Mouse (Mus musculus) layer of hippocampus, adult 18-20 months (tissue): ENCODE results near the gene Nkd2. TPM values are rescaled to one million over a fixed set of nuclear protein-coding genes. Genes with fewer than 3 reads are reported as not detected.

Experiments
- DNase-seq, 2 experiments: peaks; one replicate each; pipeline ENCODE4 v3.0.0; 2022; ENCODE audit warnings: low spot score in 2 of 2
- long read RNA-seq: library from polyadenylated mRNA; stranded (forward); transcript quantifications from one replicate; pipeline ENCODE4 v2.0.0, GENCODE M21; 2021
- total RNA-seq, 2 experiments: library from RNA; stranded (reverse); gene quantifications; 2 replicates each; pipeline ENCODE4 v1.2.3; 2021

Gene Nkd2
- total RNA-seq: 1 to 10 TPM; 7.4 to 8.5 TPM
- long read RNA-seq, full-length matches to known transcripts: 15 of 19 reads
- long read RNA-seq, partial matches to known transcripts: 1 of 19 reads
- long read RNA-seq, other reads (novel, unspliced or antisense): 3 of 19 reads

GRCm38 (mm10) chr13:73847465-73847836, at the start of gene Nkd2:
TSS of gene Nkd2 (minus strand) at chr13:73847631.
- DNase-seq: peak; percentile 42 to 78

DNA sequence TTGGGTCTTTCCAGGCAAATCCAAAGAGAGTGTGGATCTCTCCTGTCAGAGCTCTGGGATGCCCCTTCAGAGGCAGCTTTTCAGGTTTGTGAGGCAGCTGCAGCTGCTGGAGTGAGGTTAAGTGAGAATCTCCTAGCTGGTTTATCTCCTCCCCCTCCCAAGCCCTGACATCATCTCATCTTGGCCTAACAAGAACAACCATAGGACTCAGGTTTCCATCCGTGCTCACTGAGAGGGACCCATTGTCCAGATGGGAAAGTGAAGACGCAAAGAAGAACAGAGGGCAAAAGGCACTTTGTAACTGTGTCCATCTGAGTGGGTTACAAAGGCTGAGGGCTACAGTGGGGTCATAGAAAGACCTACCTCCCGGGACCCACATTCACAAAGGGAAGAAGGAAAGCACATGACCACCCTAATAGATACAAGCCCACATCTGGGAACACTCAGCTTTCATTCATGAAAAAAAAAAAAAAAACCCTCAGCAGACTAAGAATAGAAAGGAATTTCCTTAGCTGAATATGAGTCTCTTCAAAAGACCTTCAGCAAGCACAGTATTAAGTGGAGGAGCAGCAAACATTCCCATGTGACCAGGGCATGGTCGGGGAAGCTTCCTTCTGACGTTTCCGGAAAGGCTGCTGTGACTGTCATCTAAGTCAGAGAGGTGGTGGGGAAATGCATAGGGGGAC, 45.2 kb upstream of the Nkd2 start:
- no peak for DNase-seq

DNA sequence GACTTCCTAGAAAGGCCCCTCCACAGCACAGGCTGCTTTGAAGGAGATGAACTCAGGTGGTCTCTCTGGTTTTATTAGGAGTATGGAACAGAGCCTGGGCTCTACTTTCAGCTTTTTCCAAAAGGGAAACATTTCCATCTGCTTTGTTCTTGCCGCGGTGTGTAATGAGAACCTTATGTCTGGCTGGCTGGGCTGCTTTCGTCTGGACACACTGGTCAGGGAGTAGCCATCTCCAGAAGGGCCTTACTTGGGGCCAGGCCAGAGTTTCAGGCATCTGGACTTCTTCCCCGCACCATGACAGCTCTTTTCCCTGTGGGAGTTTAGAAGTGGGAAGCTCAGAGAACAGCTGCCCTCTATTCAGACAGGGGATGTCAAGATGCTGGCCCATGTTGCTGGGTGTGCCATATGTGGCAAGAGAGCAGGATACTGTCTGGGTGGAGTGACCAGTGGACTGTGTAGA, 40.0 kb upstream of the Nkd2 start:
- no peak for DNase-seq

- no peak for DNase-seq
Observed at GRCm38 (mm10) chr13:73886601-73887000, 39.2 kb upstream of the Nkd2 start.

DNA sequence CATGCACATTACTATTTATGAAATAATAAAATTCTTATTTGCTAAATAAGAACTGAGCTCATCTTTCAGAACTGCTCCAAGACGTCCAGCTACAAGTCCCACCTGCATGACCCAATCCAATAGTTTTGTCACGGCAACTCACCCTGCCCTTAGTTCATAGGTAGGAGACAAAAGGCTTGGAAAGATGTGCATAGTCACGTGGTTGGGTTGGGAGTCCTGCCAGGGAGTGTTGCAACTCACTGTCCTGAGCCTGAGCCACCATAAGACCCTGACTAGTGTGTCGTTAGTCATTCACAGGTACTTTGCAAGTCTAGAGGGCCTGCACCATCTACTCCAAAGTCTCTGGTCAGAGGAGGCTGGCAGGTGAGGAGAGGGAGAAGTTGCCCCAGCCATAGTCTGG, 38.6 kb upstream of the Nkd2 start:
- DNase-seq: no peak

DNA sequence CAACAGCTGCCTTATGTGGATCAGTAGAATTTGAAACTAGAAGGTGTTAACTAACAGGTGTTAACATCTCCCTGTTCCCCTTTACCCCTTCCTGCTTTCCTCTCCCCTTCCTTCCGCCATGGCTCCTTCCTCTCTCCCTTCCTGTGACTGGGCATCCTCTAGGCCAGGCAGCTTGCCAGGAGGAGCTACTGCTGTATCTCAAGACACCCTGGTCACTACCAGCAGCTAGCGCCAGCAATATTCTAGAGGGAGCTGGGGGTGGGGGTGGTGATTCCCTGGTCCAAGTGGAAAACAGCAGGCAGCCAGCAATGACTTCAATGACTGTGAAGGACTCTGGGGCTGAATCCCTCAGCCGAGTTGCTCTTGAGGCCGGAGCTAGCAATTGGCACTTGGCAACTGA, 38.2 kb upstream of the Nkd2 start:
- DNase-seq: no peak

GRCm38 (mm10) chr13:73881347-73881746, 33.9 kb upstream of the Nkd2 start:
- DNase-seq: no peak

DNA sequence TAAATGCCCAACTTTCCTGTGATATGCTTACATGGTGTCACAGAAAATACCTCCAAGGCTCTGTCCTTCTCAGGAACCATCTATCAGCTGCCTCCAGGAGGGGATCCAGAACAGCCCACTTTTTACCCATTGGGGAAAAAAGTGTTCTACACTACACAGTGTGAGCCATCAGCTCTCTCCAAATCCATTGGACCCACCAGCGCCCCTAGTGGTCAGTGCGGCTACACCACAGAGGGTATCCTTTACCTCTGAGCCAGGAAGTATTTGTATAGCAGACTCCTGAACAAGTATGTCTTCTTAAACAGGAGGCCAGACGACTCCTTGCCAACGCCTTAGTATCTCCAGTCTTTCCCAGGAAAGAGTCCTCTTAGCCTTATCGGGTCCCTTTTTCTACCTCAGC, 32.4 kb upstream of the Nkd2 start:
- DNase-seq: peak in 1 of 2 experiments; percentile 33

DNA sequence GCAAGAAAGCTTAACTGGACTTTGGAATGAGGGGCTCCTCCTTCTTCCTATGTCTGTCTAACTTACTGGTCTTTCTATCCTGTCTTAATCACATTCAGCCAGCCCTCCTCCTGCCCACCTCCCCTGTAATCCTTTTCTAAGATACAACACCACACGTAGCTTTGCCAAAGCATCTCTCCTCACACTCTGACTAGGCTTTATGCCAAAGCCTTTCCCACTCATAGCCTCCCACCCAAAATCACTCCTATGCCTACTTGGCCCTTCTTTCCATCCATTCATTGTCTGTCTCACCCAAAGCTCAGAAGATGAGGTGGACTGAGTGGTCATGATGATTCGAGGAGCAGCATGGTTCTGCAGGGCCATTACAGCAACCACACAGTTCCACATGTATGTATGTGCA, 24.7 kb upstream of the Nkd2 start:
- no peak for DNase-seq

DNA sequence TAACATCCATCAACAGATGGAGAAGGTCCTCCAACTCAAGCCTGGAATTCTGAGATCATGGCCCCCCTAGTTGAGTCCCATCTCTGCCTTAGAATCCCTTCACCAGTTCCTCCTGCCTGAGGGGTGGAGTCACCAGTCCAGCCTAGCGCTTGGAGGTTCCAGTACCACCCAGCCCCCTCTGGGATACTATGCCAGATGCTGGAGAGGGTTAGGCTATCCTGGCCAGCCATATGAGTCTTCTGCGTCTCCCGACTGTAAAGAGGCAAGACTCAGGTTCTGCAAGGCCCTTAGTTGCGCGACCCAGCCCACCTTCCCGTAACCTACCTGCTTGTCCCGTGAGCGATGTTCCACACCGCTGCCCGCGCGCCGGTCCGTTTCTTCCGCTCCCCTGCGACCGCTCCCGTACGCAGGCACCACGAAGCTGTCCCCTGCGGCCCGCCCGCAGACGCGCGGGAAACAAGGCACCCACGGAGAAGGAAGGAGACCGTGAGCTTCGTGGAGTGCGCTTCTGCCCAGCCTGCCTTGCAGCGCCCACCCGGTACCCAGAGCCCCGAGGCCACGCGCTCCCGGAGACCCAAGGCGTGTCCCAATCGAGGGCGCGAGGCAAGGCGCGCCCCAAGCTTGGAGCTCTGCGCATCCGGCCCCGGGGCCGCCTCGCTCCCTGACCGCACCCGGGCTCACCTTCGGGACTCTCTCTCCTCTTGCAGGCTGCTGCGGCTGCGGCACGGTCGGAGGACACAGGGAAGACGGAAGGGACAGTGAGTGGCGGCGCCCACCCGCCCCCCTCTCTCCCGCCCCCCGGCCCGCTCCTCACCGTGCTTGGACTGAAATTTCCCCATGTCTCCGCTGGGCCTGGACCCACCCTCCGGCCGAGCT, 604 bp downstream of the Nkd2 start:
- DNase-seq: no peak

DNA sequence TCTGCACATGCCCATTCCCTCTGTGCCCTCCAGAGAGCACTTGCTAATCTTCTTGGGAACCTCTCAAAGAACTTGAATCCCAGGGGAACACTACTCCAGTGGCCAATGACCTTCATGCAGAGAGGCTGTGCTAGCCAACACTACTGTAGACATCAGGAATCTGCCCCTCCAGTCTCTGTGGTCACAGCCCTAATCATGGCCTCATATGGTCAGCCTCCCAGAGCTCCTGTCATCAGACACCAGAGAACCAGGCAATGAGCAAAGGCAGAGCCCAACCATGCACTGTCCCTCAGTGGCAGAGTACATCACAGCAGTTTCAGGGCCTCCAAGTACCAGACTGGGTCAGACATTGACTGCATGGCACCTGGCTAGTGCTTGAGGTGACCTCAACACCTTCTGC, 4.7 kb downstream of the Nkd2 start:
- DNase-seq: no peak

DNA sequence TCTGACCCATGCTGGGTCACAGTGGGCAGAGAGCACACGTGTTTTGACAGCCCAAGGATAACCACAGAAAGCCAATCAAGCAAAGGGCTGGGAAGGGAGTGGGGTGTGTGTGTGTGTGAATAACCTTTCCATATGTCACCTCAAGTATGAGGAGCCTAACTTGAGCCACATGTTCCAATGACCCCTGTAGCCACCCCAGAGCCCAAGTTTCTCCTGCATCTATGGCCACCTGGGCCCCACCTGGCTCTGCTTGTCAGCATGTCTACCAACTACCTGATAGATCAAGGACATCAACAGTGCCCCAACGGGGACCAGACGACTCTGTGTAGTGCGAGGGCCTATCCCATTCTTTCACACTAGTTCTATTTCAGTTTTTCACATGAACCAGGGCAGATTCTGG, 7.7 kb downstream of the Nkd2 start:
- DNase-seq: no peak

DNA sequence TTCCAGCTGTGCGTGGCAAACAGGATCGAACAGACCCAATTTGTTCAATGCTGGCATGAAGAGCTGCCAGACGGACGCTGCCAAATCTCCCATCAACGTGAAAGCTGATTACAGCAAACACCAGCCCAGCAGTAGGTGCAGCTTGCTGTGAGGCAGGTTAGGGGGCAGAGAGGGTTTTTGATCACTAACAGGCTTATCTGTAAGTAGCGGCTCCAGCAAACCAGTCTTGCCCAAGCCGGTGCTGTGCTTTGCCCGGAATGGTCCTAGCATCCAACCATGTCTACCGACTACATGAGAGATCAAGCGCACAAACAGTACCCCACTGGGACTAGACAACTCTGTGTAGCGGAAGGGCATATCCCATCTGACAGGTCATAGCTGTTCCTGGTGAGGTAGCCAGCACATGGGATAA, 8.3 kb downstream of the Nkd2 start:
- DNase-seq: no peak

GRCm38 (mm10) chr13:73837708-73838107, 9.7 kb downstream of the Nkd2 start:
- no peak for DNase-seq

GRCm38 (mm10) chr13:73836491-73836890, 10.9 kb downstream of the Nkd2 start:
- no peak for DNase-seq

- DNase-seq: no peak
Observed at GRCm38 (mm10) chr13:73835791-73836190, 11.6 kb downstream of the Nkd2 start.

DNA sequence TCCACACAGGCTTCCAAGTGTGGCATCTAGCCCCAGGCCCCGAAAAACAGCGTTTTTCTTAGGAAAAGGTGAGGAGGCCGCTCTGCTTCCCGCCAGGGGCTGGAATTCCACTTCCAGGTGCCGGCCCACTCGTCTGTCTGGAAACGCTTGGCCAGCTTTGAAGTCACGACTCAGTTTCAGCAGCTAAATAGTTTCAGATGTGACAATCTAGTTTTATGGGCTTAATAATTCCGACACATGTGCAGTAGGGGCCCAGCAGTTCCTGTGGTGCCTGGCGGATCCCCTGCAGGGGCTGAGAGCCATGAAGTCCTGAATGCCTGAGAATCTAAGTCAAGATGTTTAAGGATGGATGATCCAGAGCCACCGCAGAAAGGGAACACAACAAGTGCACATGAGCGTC, 13.6 kb downstream of the Nkd2 start:
- no peak for DNase-seq

DNA sequence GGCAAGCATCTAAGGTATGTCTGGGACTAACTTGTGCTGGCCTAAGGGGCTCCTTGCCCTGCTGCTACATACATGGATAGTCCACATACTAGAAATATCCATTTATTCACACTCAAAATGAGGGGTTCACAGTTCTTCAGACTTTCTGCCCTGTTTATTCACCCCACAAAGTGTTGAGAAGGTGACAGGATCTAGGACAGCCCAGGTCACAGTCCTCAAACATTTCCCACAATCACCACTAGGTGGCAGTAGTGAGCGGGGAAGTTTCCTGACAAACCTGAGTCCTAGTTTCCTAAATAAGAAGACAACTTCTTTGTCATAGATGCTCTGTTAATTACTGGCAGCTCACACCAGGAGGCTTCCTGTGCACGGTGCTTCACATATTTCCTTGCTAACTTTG, 15.9 kb downstream of the Nkd2 start:
- peak in 1 of 2 experiments; percentile 53 for DNase-seq

GRCm38 (mm10) chr13:73827243-73827642, 20.2 kb downstream of the Nkd2 start:
- DNase-seq: no peak

- no peak for DNase-seq
Observed at GRCm38 (mm10) chr13:73823711-73824110, 23.7 kb downstream of the Nkd2 start.

- peak; percentile 22 to 64 for DNase-seq
Observed at GRCm38 (mm10) chr13:73822187-73822800, 25.1 kb downstream of the Nkd2 start.

DNA sequence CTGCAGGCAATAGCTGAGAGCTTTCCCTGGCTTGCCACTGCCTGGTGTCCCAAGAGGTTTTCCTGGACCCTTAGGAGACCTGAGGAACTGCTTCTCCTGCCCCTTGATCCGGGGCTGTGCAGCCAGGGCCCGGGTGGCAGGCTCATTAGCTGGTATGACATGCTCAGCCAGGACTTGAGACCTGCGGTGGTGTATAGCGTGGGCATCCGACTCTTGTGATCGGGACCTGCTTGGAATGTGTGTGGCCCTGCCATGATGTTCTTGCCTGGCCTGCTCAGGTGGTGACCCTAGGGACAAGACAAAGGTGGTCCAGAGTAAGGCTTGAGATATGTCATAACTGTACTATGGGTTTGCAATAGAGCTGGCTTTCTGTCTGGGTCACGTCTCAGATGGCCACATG, 26.2 kb downstream of the Nkd2 start:
- no peak for DNase-seq
